Mouse (Mus musculus) stomach, postnatal 0 days (tissue): ENCODE results near the gene Pkd1l3. TPM values are rescaled to one million over a fixed set of nuclear protein-coding genes. Genes with fewer than 3 reads are reported as not detected.

ENCODE experiments used
- ATAC-seq: fragments of 200-750 bp; cut with Nextera tagmentation; 2 replicates; pipeline ENCODE4 v1.8.0; 2017; ENCODE audit not compliant: low FRiP score, low TSS enrichment
- DNase-seq: peaks from one replicate; pipeline ENCODE4 v3.0.0-alpha.2; 2016; ENCODE audit warnings: low spot score
- H3K27ac ChIP-seq: fragments of 300-500 bp; sonication (generic); replicated peaks from 2 replicates; pipeline ENCODE4 v1.5.1; 2014; ENCODE audit warnings: mild to moderate bottlenecking, control low read depth
- H3K27me3 ChIP-seq: fragments of 300-500 bp; sonication (generic); 2 replicates; pipeline ENCODE4 v1.6.1; 2014; ENCODE audit warnings: low read length; ENCODE audit not compliant: control insufficient read depth, insufficient read depth
- H3K36me3 ChIP-seq: fragments of 300-500 bp; sonication (generic); 2 replicates; pipeline ENCODE4 v1.6.1; 2014; ENCODE audit warnings: low read length, mixed read lengths; ENCODE audit not compliant: control insufficient read depth, insufficient read depth
- H3K4me1 ChIP-seq: fragments of 300-500 bp; sonication (generic); replicated peaks from 2 replicates; pipeline ENCODE4 v1.6.1; 2014; ENCODE audit warnings: antibody characterized with exemption; ENCODE audit not compliant: control insufficient read depth, insufficient read depth
- H3K4me2 ChIP-seq: fragments of 300-500 bp; sonication (generic); replicated peaks from 2 replicates; pipeline ENCODE4 v1.6.1; 2014; ENCODE audit warnings: low read depth, mild to moderate bottlenecking, control low read depth, moderate library complexity
- H3K4me3 ChIP-seq: fragments of 300-500 bp; sonication (generic); 2 replicates; pipeline ENCODE4 v1.5.1; 2014; ENCODE audit warnings: low read depth, low read length, control low read depth
- H3K9ac ChIP-seq: fragments of 300-500 bp; sonication (generic); 2 replicates; pipeline ENCODE4 v1.6.1; 2014; ENCODE audit warnings: mild to moderate bottlenecking, low read length, control low read depth, mixed read lengths
- H3K9me3 ChIP-seq: fragments of 300-500 bp; sonication (generic); 2 replicates; pipeline ENCODE4 v1.6.1; 2016; ENCODE audit warnings: low read length; ENCODE audit not compliant: control insufficient read depth
- CTCF ChIP-seq: IDR thresholded peaks from 2 replicates; pipeline ENCODE4 v1.5.1; 2016; ENCODE audit warnings: antibody characterized with exemption, low read depth, mild to moderate bottlenecking, moderate library complexity
- EP300 ChIP-seq: optimal IDR thresholded peaks from 2 replicates; pipeline ENCODE3; 2016; ENCODE audit warnings: antibody characterized with exemption
- WGBS: fragments of 180-500 bp; shearing (Covaris S2); extraction: QIAGEN DNeasy Blood & Tissue Kit; methylation state at CpG from one replicate; pipeline ENCODE4 v1.1.7; 2014; 5-methylcytosine and 5-hydroxymethylcytosine counted together
- polyA plus RNA-seq: library from polyadenylated mRNA; unstranded; fragments of >200 nt; fragmentation: Nextera tagmentation; extraction: Ambion mirVana; gene quantifications from 2 replicates; pipeline ENCODE4 v1.2.1, GENCODE M21; 2015

Gene Pkd1l3
- 0.08 TPM in 1 of 2 replicates, not detected in the other for polyA plus RNA-seq

- no peaks in the 10 kb centered on the region for H3K36me3 ChIP-seq
- no peak within 1 kb of the TSS for H3K4me3 ChIP-seq
- ATAC-seq (no peak), DNase-seq (no peak)
- H3K9me3 ChIP-seq, result no peaks in the 10 kb centered on the region
- H3K9ac ChIP-seq, result no peak within 1 kb of the TSS
- TF ChIP-seq CTCF (peak; percentile 45), EP300 (no peak)
- H3K27ac ChIP-seq, result no peak within 1 kb of the TSS
- WGBS, result 47% methylated on average over 27 of the region's 27 CpGs
- no peaks in the 10 kb centered on the region for H3K4me1 ChIP-seq
- no peaks in the 10 kb centered on the region for H3K27me3 ChIP-seq
- H3K4me2 ChIP-seq, result peak within 1 kb of the TSS; percentile 24; the same call in 1 of the 2 replicates
Measured at GRCm38 (mm10) chr8:109614243-109615210, at the start of gene Pkd1l3. Gene Pkd1l3, plus strand, starts transcription at chr8:109614517.

- WGBS, result 2% methylated on average over 10 of the region's 10 CpGs
- no peaks in the 10 kb centered on the region; the same call in 1 of the 2 replicates for H3K4me1 ChIP-seq
- peak overlapping the region; percentile 78 for H3K4me2 ChIP-seq
- H3K4me3 ChIP-seq, result peak overlapping the region; percentile 88
- peak overlapping the region; percentile 96 for H3K9ac ChIP-seq
- H3K27ac ChIP-seq, result peak overlapping the region; percentile 97
- peaks cover 18% of the 10 kb centered on the region for H3K36me3 ChIP-seq
- TF ChIP-seq EP300, result no peak
- no peak for TF ChIP-seq CTCF
- no peak for DNase-seq
- H3K27me3 ChIP-seq, result no peaks in the 10 kb centered on the region
- no peak for ATAC-seq
- H3K9me3 ChIP-seq, result no peaks in the 10 kb centered on the region
Measured at GRCm38 (mm10) chr8:109564766-109565165, 49.6 kb upstream of the Pkd1l3 start.

GRCm38 (mm10) chr8:109565498-109566333 lies 48.6 kb upstream of the Pkd1l3 start, which contains the start of the genes Dhx38 and Txnl4b:
Gene Dhx38, minus strand, starts transcription at chr8:109565861.
Gene Txnl4b, plus strand, starts transcription at chr8:109565892.
- TF ChIP-seq CTCF, result 0 out of 2 replicates have a peak, but pooled peaks have one; percentile 1
- TF ChIP-seq EP300, result peak; percentile 80
- DNase-seq, result peak; percentile 98
- peak within 1 kb of the TSS; percentile 78 for H3K4me2 ChIP-seq
- peak; percentile 100 for ATAC-seq
- no peaks in the 10 kb centered on the region; the same call in 1 of the 2 replicates for H3K4me1 ChIP-seq
- H3K9ac ChIP-seq, result peak within 1 kb of the TSS; percentile 96
- peaks cover 13% of the 10 kb centered on the region for H3K36me3 ChIP-seq
- peak within 1 kb of the TSS; percentile 88 for H3K4me3 ChIP-seq
- H3K27ac ChIP-seq, result peak within 1 kb of the TSS; percentile 97
- under 1% methylated on average over 52 of the region's 52 CpGs for WGBS
- no peaks in the 10 kb centered on the region for H3K9me3 ChIP-seq
- H3K27me3 ChIP-seq, result no peaks in the 10 kb centered on the region

- ATAC-seq, result no peak
- no peaks in the 10 kb centered on the region; the same call in 1 of the 2 replicates for H3K4me1 ChIP-seq
- 83% methylated on average over 12 of the region's 12 CpGs for WGBS
- no peaks in the 10 kb centered on the region for H3K9me3 ChIP-seq
- no peak overlapping the region for H3K27ac ChIP-seq
- H3K27me3 ChIP-seq, result no peaks in the 10 kb centered on the region
- H3K36me3 ChIP-seq, result peaks cover 2% of the 10 kb centered on the region; the same call in 1 of the 2 replicates
- no peak for DNase-seq
- H3K4me2 ChIP-seq, result no peak overlapping the region
- no peak overlapping the region for H3K9ac ChIP-seq
- no peak overlapping the region for H3K4me3 ChIP-seq
- TF ChIP-seq EP300, result no peak
- no peak for TF ChIP-seq CTCF
Measured at GRCm38 (mm10) chr8:109571139-109571538, 43.2 kb upstream of the Pkd1l3 start.

- TF ChIP-seq CTCF, result no peak
- TF ChIP-seq EP300, result no peak
- H3K4me2 ChIP-seq, result no peak overlapping the region
- H3K4me1 ChIP-seq, result no peaks in the 10 kb centered on the region
- ATAC-seq (no peak), DNase-seq (no peak)
- no peak overlapping the region for H3K9ac ChIP-seq
- no peaks in the 10 kb centered on the region; the same call in 1 of the 2 replicates for H3K36me3 ChIP-seq
- WGBS, result 66% methylated on average over 4 of the region's 4 CpGs
- H3K27ac ChIP-seq, result no peak overlapping the region
- no peaks in the 10 kb centered on the region for H3K9me3 ChIP-seq
- H3K27me3 ChIP-seq, result no peaks in the 10 kb centered on the region
- H3K4me3 ChIP-seq, result no peak overlapping the region
Measured at GRCm38 (mm10) chr8:109576311-109576710, 38.0 kb upstream of the Pkd1l3 start.
